Mouse (Mus musculus) stomach, embryonic 14.5 days (tissue): ENCODE measurements around the gene Cd300ld5. TPM values are rescaled to one million over a fixed set of nuclear protein-coding genes. Genes with fewer than 3 reads are reported as not detected.
"Not testable (repeated sequence)": the region's sequence is repeated elsewhere in the genome, so short reads cannot be mapped to it uniquely, and the experiment has no call there.

Experiments used
- ATAC-seq: fragments of 200-750 bp; cut with Nextera tagmentation; 2 replicates; pipeline ENCODE4 v1.8.0; 2017; ENCODE audit warnings: low read depth, moderate TSS enrichment; ENCODE audit not compliant: insufficient number of reproducible peaks, insufficient read depth, low FRiP score
- H3K27ac ChIP-seq: fragments of 300-500 bp; sonication (generic); 2 replicates; pipeline ENCODE4 v1.5.1; 2014; ENCODE audit warnings: mild to moderate bottlenecking, low read length, moderate library complexity, mixed read lengths
- H3K27me3 ChIP-seq: fragments of 300-500 bp; sonication (generic); 2 replicates; pipeline ENCODE4 v1.6.1; 2014; ENCODE audit warnings: low read length, control low read depth, mixed read lengths; ENCODE audit not compliant: control insufficient read depth, insufficient read depth
- H3K36me3 ChIP-seq: fragments of 300-500 bp; sonication (generic); 2 replicates; pipeline ENCODE4 v1.6.1; 2014; ENCODE audit warnings: mild to moderate bottlenecking, control low read depth, low read length, moderate library complexity, mixed read lengths; ENCODE audit not compliant: control insufficient read depth, insufficient read depth
- H3K4me1 ChIP-seq: fragments of 300-500 bp; sonication (generic); 2 replicates; pipeline ENCODE4 v1.6.1; 2014; ENCODE audit warnings: low read length, control low read depth, mixed read lengths; ENCODE audit not compliant: control insufficient read depth, insufficient read depth
- H3K4me2 ChIP-seq: fragments of 300-500 bp; sonication (generic); replicated peaks from 2 replicates; pipeline ENCODE4 v1.6.1; 2014; ENCODE audit warnings: low read depth, low read length, control low read depth
- H3K4me3 ChIP-seq: fragments of 300-500 bp; sonication (generic); 2 replicates; pipeline ENCODE4 v1.5.1; 2014; ENCODE audit warnings: low read depth, low read length, control low read depth
- H3K9ac ChIP-seq: fragments of 300-500 bp; sonication (generic); replicated peaks from 2 replicates; pipeline ENCODE4 v1.6.1; 2014; ENCODE audit warnings: low read depth, mild to moderate bottlenecking, control low read depth, low read length, moderate library complexity, mixed read lengths
- H3K9me3 ChIP-seq: fragments of 300-500 bp; sonication (generic); 2 replicates; pipeline ENCODE4 v1.6.1; 2016; ENCODE audit warnings: low read depth, low read length, control low read depth; ENCODE audit not compliant: control insufficient read depth
- WGBS: fragments of 180-500 bp; shearing (Covaris S2); extraction: QIAGEN DNeasy Blood & Tissue Kit; methylation state at CpG from one replicate; pipeline ENCODE4 v1.1.7; 2014; 5-methylcytosine and 5-hydroxymethylcytosine counted together
- polyA plus RNA-seq: library from polyadenylated mRNA; unstranded; fragments of >200 nt; fragmentation: Nextera tagmentation; extraction: Ambion mirVana; gene quantifications from 2 replicates; pipeline ENCODE4 v1.2.1, GENCODE M21; 2014

Gene Cd300ld5
- polyA plus RNA-seq, 1 experiment from 2014 or later: not detected

- Histone ChIP-seq H3K9me3 (no peaks in the 10 kb centered on the region), H3K4me3 (no peak within 1 kb of the TSS), H3K27ac (no peak within 1 kb of the TSS), H3K9ac (no peak within 1 kb of the TSS), H3K4me2 (no peak within 1 kb of the TSS), H3K27me3 (no peaks in the 10 kb centered on the region), H3K4me1 (no peaks in the 10 kb centered on the region), H3K36me3 (no peaks in the 10 kb centered on the region)
- 33% methylated on average over 5 of the region's 5 CpGs for WGBS
- no peak for ATAC-seq
Measured at GRCm38 (mm10) chr11:115062077-115062476, 24.5 kb upstream of the Cd300ld5 start, which contains the start of gene Cd300e. Cd300e (minus strand) TSS chr11:115062177.

GRCm38 (mm10) chr11:115059797-115060196 is 22.2 kb upstream of the Cd300ld5 start:
- Histone ChIP-seq H3K4me1 (no peaks in the 10 kb centered on the region), H3K4me2 (no peak overlapping the region), H3K27ac (no peak overlapping the region), H3K4me3 (no peak overlapping the region), H3K27me3 (no peaks in the 10 kb centered on the region), H3K9me3 (no peaks in the 10 kb centered on the region), H3K9ac (no peak overlapping the region), H3K36me3 (no peaks in the 10 kb centered on the region)
- no peak for ATAC-seq
- 75% methylated on average over 2 of the region's 2 CpGs for WGBS

- no peak for ATAC-seq
- Histone ChIP-seq H3K4me1 (no peaks in the 10 kb centered on the region), H3K9me3 (no peaks in the 10 kb centered on the region), H3K9ac (no peak overlapping the region), H3K36me3 (no peaks in the 10 kb centered on the region), H3K27ac (no peak overlapping the region), H3K27me3 (no peaks in the 10 kb centered on the region), H3K4me3 (no peak overlapping the region), H3K4me2 (no peak overlapping the region)
- WGBS: 73% methylated on average over 4 of the region's 4 CpGs
Measured at GRCm38 (mm10) chr11:115058701-115059100, 21.1 kb upstream of the Cd300ld5 start.

GRCm38 (mm10) chr11:115054537-115054936 is 17.0 kb upstream of the Cd300ld5 start:
- Histone ChIP-seq H3K27me3 (no peaks in the 10 kb centered on the region), H3K4me1 (no peaks in the 10 kb centered on the region), H3K36me3 (no peaks in the 10 kb centered on the region), H3K4me3 (no peak overlapping the region), H3K27ac (no peak overlapping the region), H3K9ac (no peak overlapping the region), H3K4me2 (no peak overlapping the region), H3K9me3 (no peaks in the 10 kb centered on the region)
- ATAC-seq: no peak

GRCm38 (mm10) chr11:115052991-115053390 is 15.4 kb upstream of the Cd300ld5 start:
- Histone ChIP-seq H3K27ac (no peak overlapping the region), H3K4me2 (no peak overlapping the region), H3K9ac (no peak overlapping the region), H3K27me3 (no peaks in the 10 kb centered on the region), H3K9me3 (no peaks in the 10 kb centered on the region), H3K36me3 (no peaks in the 10 kb centered on the region), H3K4me3 (no peak overlapping the region), H3K4me1 (no peaks in the 10 kb centered on the region)
- ATAC-seq: no peak
- WGBS: 87% methylated on average over 1 of the region's 1 CpGs

- ATAC-seq: no peak
- Histone ChIP-seq H3K27me3 (no peaks in the 10 kb centered on the region), H3K36me3 (no peaks in the 10 kb centered on the region), H3K27ac (no peak overlapping the region), H3K4me3 (no peak overlapping the region), H3K4me2 (no peak overlapping the region), H3K9me3 (no peaks in the 10 kb centered on the region), H3K4me1 (no peaks in the 10 kb centered on the region), H3K9ac (no peak overlapping the region)
- 1% methylated on average over 9 of the region's 9 CpGs for WGBS
Measured at GRCm38 (mm10) chr11:115052206-115052605, 14.6 kb upstream of the Cd300ld5 start.

- no peaks in the 10 kb centered on the region for H3K4me1 ChIP-seq
- no peak overlapping the region for H3K9ac ChIP-seq
- H3K36me3 ChIP-seq: no peaks in the 10 kb centered on the region
- no peaks in the 10 kb centered on the region for H3K9me3 ChIP-seq
- H3K4me2 ChIP-seq: no peak overlapping the region
- no peak overlapping the region for H3K27ac ChIP-seq
- no peak overlapping the region for H3K4me3 ChIP-seq
- WGBS: 49% methylated on average over 3 of the region's 3 CpGs
- H3K27me3 ChIP-seq: no peaks in the 10 kb centered on the region
- no peak for ATAC-seq
Measured at GRCm38 (mm10) chr11:115049282-115049895, 11.8 kb upstream of the Cd300ld5 start.

GRCm38 (mm10) chr11:115048259-115048658 is 10.7 kb upstream of the Cd300ld5 start, which contains the start of gene Cd300ld3:
Cd300ld3 (minus strand) TSS chr11:115048409.
- Histone ChIP-seq H3K9me3 (no peaks in the 10 kb centered on the region), H3K4me2 (no peak within 1 kb of the TSS), H3K27me3 (no peaks in the 10 kb centered on the region), H3K4me3 (no peak within 1 kb of the TSS), H3K36me3 (no peaks in the 10 kb centered on the region), H3K27ac (no peak within 1 kb of the TSS), H3K9ac (no peak within 1 kb of the TSS), H3K4me1 (no peaks in the 10 kb centered on the region)
- 66% methylated on average over 2 of the region's 2 CpGs for WGBS
- ATAC-seq: no peak

- not testable (repeated sequence) for H3K27me3 ChIP-seq, ATAC-seq, H3K9ac ChIP-seq, H3K27ac ChIP-seq, H3K36me3 ChIP-seq, H3K4me3 ChIP-seq, H3K4me2 ChIP-seq, H3K9me3 ChIP-seq, H3K4me1 ChIP-seq
- no CpG with 5 or more reads among the region's 6 CpGs for WGBS
Measured at GRCm38 (mm10) chr11:115026912-115027311, 10.7 kb downstream of the Cd300ld5 start, which contains the start of gene Cd300ld4. Cd300ld4 (minus strand) TSS chr11:115027012.
